In the genomic region with DNA sequence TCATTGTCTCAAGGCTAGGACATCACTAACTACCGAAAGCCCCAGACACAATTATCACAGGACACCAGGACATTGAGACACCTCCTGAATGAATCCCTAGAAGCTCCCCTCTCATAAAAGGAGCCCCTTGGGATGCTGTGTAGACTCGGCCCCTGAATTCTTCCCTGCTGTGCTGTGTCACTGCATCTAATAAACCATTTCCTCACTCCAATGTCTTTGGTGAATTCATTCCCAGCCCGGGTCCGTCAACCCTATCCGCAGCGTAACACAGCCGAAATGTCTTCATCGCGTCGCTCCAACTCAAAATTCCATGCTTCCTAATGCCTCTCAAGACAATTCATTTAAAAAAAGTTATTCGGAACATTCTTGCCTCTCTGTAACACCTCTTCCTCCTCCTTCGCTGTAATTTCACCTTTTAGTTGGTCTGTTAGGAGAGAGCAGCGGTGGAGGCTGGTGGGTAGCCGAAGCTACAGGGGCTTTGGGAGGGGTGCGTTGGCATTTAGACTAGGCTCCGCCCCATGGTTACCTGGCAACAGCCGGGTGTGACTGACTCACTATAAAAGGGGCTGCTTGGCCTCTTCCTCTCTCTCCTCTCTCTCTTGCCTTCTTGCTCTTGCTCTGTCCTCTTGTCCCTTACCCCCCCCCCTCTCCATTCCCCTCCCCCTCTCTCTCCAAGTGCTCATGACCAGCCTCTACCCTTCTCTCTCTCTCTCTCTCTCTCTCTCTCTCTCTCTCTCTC, we compare ENCODE assay signal across 13 mouse cellular contexts. TPM values are rescaled to one million over a fixed set of nuclear protein-coding genes. Genes with fewer than 3 reads are reported as not detected.
A peak's percentile ranks its signal among the peaks of the same experiment; 100 is the strongest.
DNase-seq lines count a peak whose midpoint lies in the region; ATAC-seq lines count a peak whose summit lies in the region.
"Had no signal": no experiment of that assay in that cellular context is flagged by ENCODE, and none has a peak within 500 bp of the region (broad histone marks: within the 10 kb centered on the region; RNA-seq: fewer than 3 reads in every experiment).

No protein-coding gene starts in this region.

- H3K4me2 ChIP-seq in forebrain, embryonic 11.5 days (ENCODE audit: low read depth, low read length, severe bottlenecking): no peak overlapping the region
- no peak overlapping the region for H3K4me2 ChIP-seq in forebrain, embryonic 15.5 days (replicated peaks)
- peak overlapping the region; percentile 22; the same call in 1 of the 2 replicates for H3K4me2 ChIP-seq in hindbrain, embryonic 16.5 days (ENCODE audit: low read length)
- H3K4me2 ChIP-seq in neural tube, embryonic 15.5 days: peak overlapping the region; percentile 34

- H3K9ac ChIP-seq in forebrain, embryonic 11.5 days (ENCODE audit: low read length): no peak overlapping the region
- no peak overlapping the region for H3K9ac ChIP-seq in forebrain, embryonic 15.5 days (replicated peaks)
- no peak overlapping the region for H3K9ac ChIP-seq in hindbrain, embryonic 16.5 days (ENCODE audit: low read depth, low read length)
- H3K9ac ChIP-seq in neural tube, embryonic 15.5 days (replicated peaks): no peak overlapping the region

- H3K27me3 ChIP-seq in forebrain, embryonic 11.5 days (ENCODE audit: control insufficient read depth, insufficient read depth, low read length): no peaks in the 10 kb centered on the region
- H3K27me3 ChIP-seq in forebrain, embryonic 15.5 days: no peaks in the 10 kb centered on the region
- H3K27me3 ChIP-seq in hindbrain, embryonic 16.5 days (replicated peaks; ENCODE audit: control insufficient read depth, insufficient read depth, low read length): no peaks in the 10 kb centered on the region
- no peaks in the 10 kb centered on the region for H3K27me3 ChIP-seq in neural tube, embryonic 15.5 days (replicated peaks)
- H3K27me3 ChIP-seq: CH12.LX had no signal

- H3K4me1 ChIP-seq in forebrain, embryonic 11.5 days (replicated peaks; ENCODE audit: control insufficient read depth, insufficient read depth, low read length): no peaks in the 10 kb centered on the region
- H3K4me1 ChIP-seq in forebrain, embryonic 15.5 days: no peaks in the 10 kb centered on the region
- H3K4me1 ChIP-seq in hindbrain, embryonic 16.5 days (ENCODE audit: control insufficient read depth, insufficient read depth, low read depth, low read length): no peaks in the 10 kb centered on the region
- peaks cover 5% of the 10 kb centered on the region; the same call in 1 of the 2 replicates for H3K4me1 ChIP-seq in neural tube, embryonic 15.5 days

- no peak overlapping the region for H3K4me3 ChIP-seq in forebrain, embryonic 11.5 days (ENCODE audit: low read depth, low read length)
- H3K4me3 ChIP-seq in forebrain, embryonic 15.5 days: no peak overlapping the region
- H3K4me3 ChIP-seq in hindbrain, embryonic 16.5 days (ENCODE audit: low read length): no peak overlapping the region
- H3K4me3 ChIP-seq in neural tube, embryonic 15.5 days (replicated peaks): no peak overlapping the region

- ATAC-seq in forebrain, embryonic 11.5 days (replicated peaks; ENCODE audit: low FRiP score): peak; percentile 74
- no peak for ATAC-seq in forebrain, embryonic 15.5 days (replicated peaks)
- ATAC-seq in hindbrain, embryonic 16.5 days: peak; percentile 34; the same call in 1 of the 2 replicates
- ATAC-seq in neural tube, embryonic 15.5 days (ENCODE audit: low FRiP score): no peak
- ATAC-seq: activated CD4-positive, CD25-positive, alpha-beta regulatory T cell, adult 4 months had no signal

- no peaks in the 10 kb centered on the region for H3K36me3 ChIP-seq in forebrain, embryonic 11.5 days (ENCODE audit: control insufficient read depth, insufficient read depth, low read length)
- no peaks in the 10 kb centered on the region for H3K36me3 ChIP-seq in forebrain, embryonic 15.5 days
- no peaks in the 10 kb centered on the region for H3K36me3 ChIP-seq in hindbrain, embryonic 16.5 days (ENCODE audit: control insufficient read depth, insufficient read depth, low read length)
- H3K36me3 ChIP-seq in neural tube, embryonic 15.5 days: no peaks in the 10 kb centered on the region

- 63% methylated on average over 17 of the region's 17 CpGs for WGBS in forebrain, embryonic 11.5 days
- WGBS in forebrain, embryonic 15.5 days: 57% methylated on average over 17 of the region's 17 CpGs
- 37% methylated on average over 17 of the region's 17 CpGs for WGBS in hindbrain, embryonic 16.5 days
- 36% methylated on average over 17 of the region's 17 CpGs for WGBS in neural tube, embryonic 15.5 days

- H3K9me3 ChIP-seq in forebrain, embryonic 11.5 days (ENCODE audit: control insufficient read depth, low read length): no peaks in the 10 kb centered on the region
- H3K9me3 ChIP-seq in forebrain, embryonic 15.5 days: no peaks in the 10 kb centered on the region
- no peaks in the 10 kb centered on the region for H3K9me3 ChIP-seq in hindbrain, embryonic 16.5 days (ENCODE audit: control insufficient read depth, low read length)
- H3K9me3 ChIP-seq in neural tube, embryonic 15.5 days (replicated peaks): no peaks in the 10 kb centered on the region

- H3K27ac ChIP-seq in forebrain, embryonic 11.5 days (ENCODE audit: low read depth, low read length): no peak overlapping the region
- H3K27ac ChIP-seq in forebrain, embryonic 15.5 days (replicated peaks): no peak overlapping the region
- no peak overlapping the region for H3K27ac ChIP-seq in hindbrain, embryonic 16.5 days (ENCODE audit: low read depth, low read length)
- no peak overlapping the region for H3K27ac ChIP-seq in neural tube, embryonic 15.5 days (replicated peaks)

- no peak for DNase-seq in forebrain, embryonic 11.5 days (ENCODE audit: low spot score)
- peak; percentile 58 to 70 for DNase-seq in adrenal gland, postnatal 36 days
- no peak for DNase-seq in frontal cortex, postnatal 36 days (ENCODE audit: low spot score in 2 of 2)
- no peak for DNase-seq in urinary bladder, postnatal 4 days (ENCODE audit: low spot score in 2 of 2)
- no peak for DNase-seq in left cerebral cortex, postnatal 14 days (ENCODE audit: low spot score in 2 of 2)
- DNase-seq: cerebellum, adult 9-10 months; heart, adult 18-20 months had no signal

- intact Hi-C loops in left cerebral cortex, postnatal 14 days (cut with DNase I): loop anchor here (10.0 kb wide), 1 partner anchor 609 kb away; no protein-coding TSS in a partner anchor

RNA-seq across cellular contexts. Expression of a gene that starts 25.6 kb away (rescaled TPM):
- not detected in 2 replicates for polyA plus RNA-seq in forebrain, embryonic 11.5 days (2014; fragmentation: Nextera tagmentation; extraction: Ambion mirVana)
- not detected in 2 replicates for polyA plus RNA-seq in forebrain, embryonic 15.5 days (2015; fragmentation: Nextera tagmentation; extraction: Ambion mirVana)
- not detected for total RNA-seq in adrenal gland, postnatal 36 days (2021)
- polyA plus RNA-seq in hindbrain, embryonic 16.5 days (2015; fragmentation: Nextera tagmentation; extraction: Ambion mirVana): not detected in 2 replicates
- polyA plus RNA-seq in neural tube, embryonic 15.5 days (2015; fragmentation: Nextera tagmentation; extraction: Ambion mirVana): not detected in 2 replicates
- total RNA-seq in left cerebral cortex, postnatal 14 days (2021): not detected
- total RNA-seq: CH12.LX; heart, adult 18-20 months had no signal
- polyA plus RNA-seq: stomach, embryonic 16.5 days had no signal

Comparison
In these comparisons a context has a peak if more than half of its experiments do, and no peak if none do; other contexts are left out.
1. ATAC-seq: peak in forebrain, embryonic 11.5 days (single experiment) and hindbrain, embryonic 16.5 days (single experiment); none in forebrain, embryonic 15.5 days (single experiment) and neural tube, embryonic 15.5 days (single experiment).
2. DNase-seq: peak in adrenal gland, postnatal 36 days (2 of 2); none in forebrain, embryonic 11.5 days (single experiment), frontal cortex, postnatal 36 days (0 of 2), urinary bladder, postnatal 4 days (0 of 2) and left cerebral cortex, postnatal 14 days (0 of 2).
3. H3K4me2 ChIP-seq: peak in hindbrain, embryonic 16.5 days (single experiment) and neural tube, embryonic 15.5 days (single experiment); none in forebrain, embryonic 11.5 days (single experiment) and forebrain, embryonic 15.5 days (single experiment).